Mouse (Mus musculus) T-helper 17 cell (primary cell): ENCODE results near the gene Trim38.

Experiments used
- in situ Hi-C, 2 experiments: fragments of 300-600 bp; cut with MboI, MseI; formaldehyde crosslinking; loops; 1 replicate in 1 of 2; 2 replicates in 1 of 2; pipeline ENCODE4 v1.15.1; 2025; ENCODE audit warnings: high pct_unique_total_duplicates in 2 of 2

Trim38 gene

GRCm38 (mm10) chr13:23759916-23760239 lies 9.8 kb upstream of the Trim38 start:
- in situ Hi-C loops: loop anchor here (5.0 to 25.0 kb wide), 3 partner anchors 315 to 1973 kb away; partner anchors contain the start of genes Hist1h1b (in 2 of the 2), Hist1h2an (in 2 of the 2), Hist1h2bp (in 2 of the 2) and Hist1h3i (in 2 of the 2)

- in situ Hi-C loops: loop anchor here (25.0 kb wide), 1 partner anchor 1973 kb away; the partner anchor contains the start of genes Hist1h1b (in 2 of the 2), Hist1h2an (in 2 of the 2), Hist1h2bp (in 2 of the 2) and Hist1h3i (in 2 of the 2)
Measured at GRCm38 (mm10) chr13:23760240-23760971, 9.3 kb upstream of the Trim38 start.

- in situ Hi-C loops: loop anchor here (25.0 kb wide), 1 partner anchor 1974 kb away; the partner anchor contains the start of genes Hist1h1b (in 2 of the 2), Hist1h2an (in 2 of the 2), Hist1h2bp (in 2 of the 2) and Hist1h3i (in 2 of the 2)
Measured at GRCm38 (mm10) chr13:23760972-23761864, 8.5 kb upstream of the Trim38 start, which contains the start of gene Hist1h4a. Gene Hist1h4a, minus strand, starts transcription at chr13:23761230.

- in situ Hi-C loops: loop anchor here (25.0 kb wide), 1 partner anchor 1975 kb away; the partner anchor contains the start of genes Hist1h1b (in 2 of the 2), Hist1h2an (in 2 of the 2), Hist1h2bp (in 2 of the 2) and Hist1h3i (in 2 of the 2)
Measured at GRCm38 (mm10) chr13:23761871-23762821, 7.6 kb upstream of the Trim38 start, which contains the start of gene Hist1h3a. Gene Hist1h3a, minus strand, starts transcription at chr13:23762386.

GRCm38 (mm10) chr13:23763242-23763585 lies 6.5 kb upstream of the Trim38 start:
- in situ Hi-C loops: loop anchor here (25.0 kb wide), 1 partner anchor 1976 kb away; the partner anchor contains the start of genes Hist1h1b (in 2 of the 2), Hist1h2an (in 2 of the 2), Hist1h2bp (in 2 of the 2) and Hist1h3i (in 2 of the 2)

- in situ Hi-C loops: loop anchor here (25.0 kb wide), 1 partner anchor 1976 kb away; the partner anchor contains the start of genes Hist1h1b (in 2 of the 2), Hist1h2an (in 2 of the 2), Hist1h2bp (in 2 of the 2) and Hist1h3i (in 2 of the 2)
Measured at GRCm38 (mm10) chr13:23763586-23764323, 6.0 kb upstream of the Trim38 start, which contains the start of gene Hist1h1a. Gene Hist1h1a, plus strand, starts transcription at chr13:23763666.

GRCm38 (mm10) chr13:23764324-23765171 lies 5.2 kb upstream of the Trim38 start:
- in situ Hi-C loops: loop anchor here (25.0 kb wide), 1 partner anchor 1977 kb away; the partner anchor contains the start of genes Hist1h1b (in 2 of the 2), Hist1h2an (in 2 of the 2), Hist1h2bp (in 2 of the 2) and Hist1h3i (in 2 of the 2)

- in situ Hi-C loops: loop anchor here (25.0 kb wide), 1 partner anchor 1978 kb away; the partner anchor contains the start of genes Hist1h1b (in 2 of the 2), Hist1h2an (in 2 of the 2), Hist1h2bp (in 2 of the 2) and Hist1h3i (in 2 of the 2)
Measured at GRCm38 (mm10) chr13:23765172-23765513, 4.6 kb upstream of the Trim38 start.

- in situ Hi-C loops: loop anchor here (25.0 kb wide), 1 partner anchor 1979 kb away; the partner anchor contains the start of genes Hist1h1b (in 2 of the 2), Hist1h2an (in 2 of the 2), Hist1h2bp (in 2 of the 2) and Hist1h3i (in 2 of the 2)
Measured at GRCm38 (mm10) chr13:23766772-23767171, 2.9 kb upstream of the Trim38 start.

- in situ Hi-C loops: loop anchor here (25.0 kb wide), 1 partner anchor 1982 kb away; the partner anchor contains the start of genes Hist1h1b (in 2 of the 2), Hist1h2an (in 2 of the 2), Hist1h2bp (in 2 of the 2) and Hist1h3i (in 2 of the 2)
Measured at GRCm38 (mm10) chr13:23768834-23769397, 797 bp upstream of the Trim38 start.

GRCm38 (mm10) chr13:23772561-23773313 lies 3.0 kb downstream of the Trim38 start:
- in situ Hi-C loops: loop anchor here (25.0 kb wide), 1 partner anchor 1985 kb away; the partner anchor contains the start of genes Hist1h1b (in 2 of the 2), Hist1h2an (in 2 of the 2), Hist1h2bp (in 2 of the 2) and Hist1h3i (in 2 of the 2)

GRCm38 (mm10) chr13:23778339-23778738 lies 8.6 kb downstream of the Trim38 start:
- in situ Hi-C loops: no loop called here

GRCm38 (mm10) chr13:23779025-23779424 lies 9.3 kb downstream of the Trim38 start:
- in situ Hi-C loops: no loop called here

GRCm38 (mm10) chr13:23792520-23792919 lies 22.8 kb downstream of the Trim38 start:
- in situ Hi-C loops: loop anchor here in 1 of 2 experiments (10.0 kb wide), 1 partner anchor 502 kb away; no protein-coding TSS in a partner anchor

- in situ Hi-C loops: loop anchor here in 1 of 2 experiments (10.0 kb wide), 1 partner anchor 495 kb away; no protein-coding TSS in a partner anchor
Measured at GRCm38 (mm10) chr13:23799405-23799804, 29.7 kb downstream of the Trim38 start.

GRCm38 (mm10) chr13:23804532-23804931 lies 34.8 kb downstream of the Trim38 start:
- in situ Hi-C loops: loop anchor here in 1 of 2 experiments (10.0 kb wide), 1 partner anchor 470 kb away; no protein-coding TSS in a partner anchor
